Mouse (Mus musculus) forebrain, embryonic 11.5 days (tissue): ENCODE results near the gene Vps9d1. TPM values are rescaled to one million over a fixed set of nuclear protein-coding genes. Genes with fewer than 3 reads are reported as not detected.

Experiments used
- ATAC-seq: fragments of 200-750 bp; cut with Nextera tagmentation; replicated peaks from 2 replicates; pipeline ENCODE4 v1.8.0; 2017; ENCODE audit warnings: moderate TSS enrichment; ENCODE audit not compliant: low FRiP score
- DNase-seq: peaks from one replicate; pipeline ENCODE4 v3.0.0-alpha.2; 2017; ENCODE audit warnings: low spot score
- H3K27ac ChIP-seq: fragments of 300-500 bp; sonication (generic); 2 replicates; pipeline ENCODE4 v1.5.1; 2014; ENCODE audit warnings: low read depth, low read length
- H3K27me3 ChIP-seq: fragments of 300-500 bp; sonication (generic); 2 replicates; pipeline ENCODE4 v1.6.1; 2014; ENCODE audit warnings: mild to moderate bottlenecking, low read length, mixed read lengths; ENCODE audit not compliant: control insufficient read depth, insufficient read depth
- H3K36me3 ChIP-seq: fragments of 300-500 bp; sonication (generic); 2 replicates; pipeline ENCODE4 v1.6.1; 2014; ENCODE audit warnings: mild to moderate bottlenecking, low read length, moderate library complexity, mixed read lengths; ENCODE audit not compliant: control insufficient read depth, insufficient read depth
- H3K4me1 ChIP-seq: fragments of 300-500 bp; sonication (generic); replicated peaks from 2 replicates; pipeline ENCODE4 v1.6.1; 2014; ENCODE audit warnings: low read length, mixed read lengths; ENCODE audit not compliant: control insufficient read depth, insufficient read depth
- H3K4me2 ChIP-seq: fragments of 300-500 bp; sonication (generic); 2 replicates; pipeline ENCODE4 v1.6.1; 2014; ENCODE audit warnings: low read depth, mild to moderate bottlenecking, low read length, moderate library complexity, mixed read lengths; ENCODE audit not compliant: severe bottlenecking
- H3K4me3 ChIP-seq: fragments of 300-500 bp; sonication (generic); 2 replicates; pipeline ENCODE4 v1.5.1; 2014; ENCODE audit warnings: low read depth, low read length
- H3K9ac ChIP-seq: fragments of 300-500 bp; sonication (generic); 2 replicates; pipeline ENCODE4 v1.6.1; 2014; ENCODE audit warnings: low read length
- H3K9me3 ChIP-seq: fragments of 300-500 bp; sonication (generic); 2 replicates; pipeline ENCODE4 v1.6.1; 2016; ENCODE audit warnings: low read length, mixed read lengths; ENCODE audit not compliant: control insufficient read depth
- WGBS: fragments of 180-500 bp; shearing (Covaris S2); extraction: QIAGEN DNeasy Blood & Tissue Kit; methylation state at CpG from one replicate; pipeline ENCODE4 v1.1.7; 2014; 5-methylcytosine and 5-hydroxymethylcytosine counted together
- polyA plus RNA-seq: library from polyadenylated mRNA; unstranded; fragments of >200 nt; fragmentation: Nextera tagmentation; extraction: Ambion mirVana; gene quantifications from 2 replicates; pipeline ENCODE4 v1.2.1, GENCODE M21; 2014

Gene Vps9d1
- polyA plus RNA-seq, 1 experiment from 2014 or later = 27.3 TPM

GRCm38 (mm10) chr8:123248596-123248995, 5.6 kb downstream of the Vps9d1 start:
- no peak for DNase-seq
- Histone ChIP-seq H3K9ac (no peak overlapping the region), H3K4me2 (no peak overlapping the region), H3K27ac (no peak overlapping the region), H3K9me3 (no peaks in the 10 kb centered on the region), H3K4me3 (no peak overlapping the region), H3K36me3 (peaks cover 4% of the 10 kb centered on the region), H3K4me1 (peaks cover 6% of the 10 kb centered on the region; the same call in 1 of the 2 replicates), H3K27me3 (no peaks in the 10 kb centered on the region)
- ATAC-seq = no peak
- WGBS = 93% methylated on average over 8 of the region's 8 CpGs

- Histone ChIP-seq H3K4me2 (no peak overlapping the region), H3K27me3 (no peaks in the 10 kb centered on the region), H3K27ac (no peak overlapping the region), H3K9ac (no peak overlapping the region), H3K4me1 (no peaks in the 10 kb centered on the region; the same call in 1 of the 2 replicates), H3K4me3 (no peak overlapping the region), H3K9me3 (no peaks in the 10 kb centered on the region), H3K36me3 (peaks cover 4% of the 10 kb centered on the region)
- ATAC-seq (no peak), DNase-seq (no peak)
- 97% methylated on average over 6 of the region's 6 CpGs for WGBS
Observed at GRCm38 (mm10) chr8:123247748-123248147, 6.4 kb downstream of the Vps9d1 start.

DNA sequence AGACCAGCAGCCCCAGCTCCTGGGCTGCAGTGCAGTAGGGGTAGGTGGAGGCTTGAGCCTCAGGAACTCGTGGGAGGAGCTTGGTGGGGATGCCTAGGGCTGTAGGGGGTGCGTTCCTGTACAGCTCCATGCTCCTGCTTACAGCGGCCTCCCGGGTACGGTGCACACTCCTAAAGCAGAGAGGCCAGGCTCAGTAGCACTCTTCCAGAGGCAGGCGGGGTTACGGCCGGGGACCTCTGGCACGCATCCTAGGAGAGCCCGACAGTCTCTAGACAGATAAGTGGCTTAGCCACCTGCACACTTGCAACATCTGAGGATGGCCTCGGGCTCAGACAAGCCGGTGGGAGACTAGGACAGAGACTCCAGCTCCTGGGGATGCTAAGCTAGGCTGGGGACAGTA, 8.6 kb downstream of the Vps9d1 start:
- Histone ChIP-seq H3K4me3 (no peak overlapping the region), H3K27ac (no peak overlapping the region), H3K36me3 (peaks cover 4% of the 10 kb centered on the region), H3K9ac (no peak overlapping the region), H3K4me2 (no peak overlapping the region), H3K9me3 (no peaks in the 10 kb centered on the region), H3K4me1 (no peaks in the 10 kb centered on the region), H3K27me3 (no peaks in the 10 kb centered on the region)
- 89% methylated on average over 12 of the region's 12 CpGs for WGBS
- ATAC-seq = no peak
- DNase-seq = no peak

- Histone ChIP-seq H3K36me3 (peaks cover 4% of the 10 kb centered on the region), H3K4me1 (no peaks in the 10 kb centered on the region), H3K4me3 (no peak overlapping the region), H3K27ac (no peak overlapping the region), H3K27me3 (no peaks in the 10 kb centered on the region), H3K4me2 (no peak overlapping the region), H3K9ac (no peak overlapping the region), H3K9me3 (no peaks in the 10 kb centered on the region)
- WGBS = 98% methylated on average over 4 of the region's 4 CpGs
- ATAC-seq (no peak), DNase-seq (no peak)
Observed at GRCm38 (mm10) chr8:123244382-123244781, 9.8 kb downstream of the Vps9d1 start.

GRCm38 (mm10) chr8:123243053-123243452, 11.1 kb downstream of the Vps9d1 start:
- H3K9ac ChIP-seq = no peak overlapping the region
- no peak for ATAC-seq
- 71% methylated on average over 11 of the region's 11 CpGs for WGBS
- no peak for DNase-seq
- H3K9me3 ChIP-seq = no peaks in the 10 kb centered on the region
- H3K27me3 ChIP-seq = no peaks in the 10 kb centered on the region
- H3K27ac ChIP-seq = no peak overlapping the region
- H3K4me1 ChIP-seq = no peaks in the 10 kb centered on the region
- no peak overlapping the region for H3K4me3 ChIP-seq
- H3K4me2 ChIP-seq = no peak overlapping the region
- H3K36me3 ChIP-seq = peaks cover 4% of the 10 kb centered on the region

DNA sequence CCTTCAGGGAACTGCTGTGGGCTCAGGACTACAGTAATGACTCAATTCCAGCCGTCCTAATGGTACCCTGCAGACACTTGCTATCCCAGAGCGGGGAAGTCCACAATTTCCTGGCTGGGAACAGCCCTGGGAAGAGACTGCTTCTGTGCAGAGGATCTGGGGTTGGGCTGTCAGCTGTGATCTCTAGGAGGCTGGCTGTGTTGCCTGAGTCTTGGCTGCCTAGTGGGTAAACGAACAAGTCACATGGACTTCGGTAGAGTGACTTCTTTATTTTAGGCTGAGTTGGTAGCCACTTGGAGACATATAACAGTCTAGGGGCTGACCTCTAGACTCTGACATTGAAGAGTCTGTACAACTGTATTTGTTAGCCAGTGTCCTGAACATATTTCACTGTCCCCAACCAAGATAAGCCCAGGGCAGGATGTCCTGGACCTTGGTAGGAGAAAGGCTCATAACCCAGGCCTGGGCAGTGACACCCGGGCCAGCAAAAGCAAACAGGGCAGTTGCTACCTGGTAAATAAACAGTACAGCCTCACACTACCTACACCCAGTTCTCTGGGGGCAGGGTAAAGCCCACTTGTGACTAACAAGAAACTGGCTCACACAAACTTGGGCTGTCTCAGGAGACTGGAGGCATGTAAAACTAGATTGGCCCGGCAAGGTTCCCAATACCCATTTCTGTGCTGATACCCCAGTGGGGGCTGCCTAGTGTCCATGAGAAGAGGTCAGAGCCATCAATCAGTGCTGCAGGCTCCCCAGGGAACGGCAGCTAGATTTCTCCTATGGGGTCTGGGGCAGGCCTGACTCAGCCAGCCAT, 11.8 kb downstream of the Vps9d1 start:
- H3K4me1 ChIP-seq = no peaks in the 10 kb centered on the region
- H3K4me2 ChIP-seq = no peak overlapping the region
- WGBS = 90% methylated on average over 7 of the region's 7 CpGs
- DNase-seq = no peak
- H3K27me3 ChIP-seq = no peaks in the 10 kb centered on the region
- peaks cover 4% of the 10 kb centered on the region for H3K36me3 ChIP-seq
- no peak overlapping the region for H3K27ac ChIP-seq
- no peaks in the 10 kb centered on the region for H3K9me3 ChIP-seq
- no peak overlapping the region for H3K4me3 ChIP-seq
- no peak overlapping the region for H3K9ac ChIP-seq
- no peak for ATAC-seq

DNA sequence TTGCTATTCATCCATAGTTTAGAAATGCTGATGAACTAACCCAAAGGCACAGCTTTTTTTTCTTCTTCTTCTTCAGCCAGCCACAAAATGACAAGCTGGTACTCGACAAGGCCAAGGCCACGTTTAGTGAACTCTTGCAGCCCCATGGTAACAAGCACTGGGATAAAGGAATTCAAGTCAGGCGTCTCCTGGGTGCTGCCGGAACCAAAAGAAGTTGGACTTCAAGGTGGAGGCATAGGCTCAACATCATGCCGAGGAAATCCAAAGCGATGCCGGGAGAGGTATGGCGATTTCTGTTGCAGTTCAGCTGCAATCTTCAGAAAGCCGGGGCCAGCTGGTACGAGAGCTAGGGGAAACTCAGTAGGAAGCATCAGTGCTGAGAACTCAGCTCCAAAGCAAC, 14.8 kb downstream of the Vps9d1 start:
- no peak overlapping the region for H3K9ac ChIP-seq
- H3K4me2 ChIP-seq = no peak overlapping the region
- H3K9me3 ChIP-seq = no peaks in the 10 kb centered on the region
- H3K4me3 ChIP-seq = no peak overlapping the region
- H3K27ac ChIP-seq = no peak overlapping the region
- no peak for ATAC-seq
- peaks cover 10% of the 10 kb centered on the region for H3K27me3 ChIP-seq
- peaks cover 12% of the 10 kb centered on the region for H3K4me1 ChIP-seq
- H3K36me3 ChIP-seq = no peaks in the 10 kb centered on the region
- WGBS = 89% methylated on average over 10 of the region's 10 CpGs
- DNase-seq = no peak

- ATAC-seq (peak; percentile 88), DNase-seq (peak; percentile 93)
- Histone ChIP-seq H3K27me3 (peaks cover 10% of the 10 kb centered on the region), H3K27ac (no peak within 1 kb of the TSS), H3K4me1 (peaks cover 12% of the 10 kb centered on the region), H3K36me3 (no peaks in the 10 kb centered on the region), H3K9ac (peak within 1 kb of the TSS; percentile 45), H3K4me3 (peak within 1 kb of the TSS; percentile 40), H3K4me2 (peak within 1 kb of the TSS; percentile 85), H3K9me3 (no peaks in the 10 kb centered on the region)
- WGBS = 2% methylated on average over 57 of the region's 57 CpGs
Observed at GRCm38 (mm10) chr8:123235520-123236497, 18.3 kb downstream of the Vps9d1 start, which contains the start of gene Spata2l. TSS of gene Spata2l (minus strand) at chr8:123236233.
